ENCODE assay signal across 9 mouse cellular contexts in genomic region chr5:137631591-137631990, GRCm38 (mm10). TPM values are rescaled to one million over a fixed set of nuclear protein-coding genes. Genes with fewer than 3 reads are reported as not detected.
A peak's percentile ranks its signal among the peaks of the same experiment; 100 is the strongest.
DNase-seq lines count a peak whose midpoint lies in the region; ATAC-seq and TF ChIP-seq lines count a peak whose summit lies in the region.
"Had no signal": no experiment of that assay in that cellular context is flagged by ENCODE, and none has a peak within 500 bp of the region (broad histone marks: within the 10 kb centered on the region; RNA-seq: fewer than 3 reads in every experiment).

No protein-coding gene starts in this region.

- peaks cover 36% of the 10 kb centered on the region for H3K36me3 ChIP-seq in heart, embryonic 12.5 days
- peaks cover 33% of the 10 kb centered on the region for H3K36me3 ChIP-seq in embryonic facial prominence, embryonic 15.5 days
- no peaks in the 10 kb centered on the region; the same call in 1 of the 2 replicates for H3K36me3 ChIP-seq in liver, embryonic 14.5 days (replicated peaks; ENCODE audit: control insufficient read depth, insufficient read depth, low read depth)

- peak overlapping the region; percentile 79 for H3K9ac ChIP-seq in heart, embryonic 12.5 days
- H3K9ac ChIP-seq in embryonic facial prominence, embryonic 15.5 days: no peak overlapping the region
- H3K9ac ChIP-seq in liver, embryonic 14.5 days (replicated peaks): no peak overlapping the region

- TF ChIP-seq CTCF in liver, embryonic 14.5 days (IDR thresholded peaks at IDR 0.05; ENCODE audit: low read depth): no peak

- no peaks in the 10 kb centered on the region for H3K27me3 ChIP-seq in heart, embryonic 12.5 days (replicated peaks)
- no peaks in the 10 kb centered on the region for H3K27me3 ChIP-seq in embryonic facial prominence, embryonic 15.5 days
- no peaks in the 10 kb centered on the region for H3K27me3 ChIP-seq in liver, embryonic 14.5 days (ENCODE audit: control insufficient read depth, insufficient read depth, low read length)

- peak overlapping the region; percentile 71; the same call in 1 of the 2 replicates for H3K27ac ChIP-seq in heart, embryonic 12.5 days (ENCODE audit: poor library complexity, severe bottlenecking)
- H3K27ac ChIP-seq in embryonic facial prominence, embryonic 15.5 days (replicated peaks): peak overlapping the region; percentile 92
- H3K27ac ChIP-seq in liver, embryonic 14.5 days: no peak overlapping the region

- no peaks in the 10 kb centered on the region for H3K9me3 ChIP-seq in heart, embryonic 12.5 days (replicated peaks)
- H3K9me3 ChIP-seq in embryonic facial prominence, embryonic 15.5 days (replicated peaks): no peaks in the 10 kb centered on the region
- no peaks in the 10 kb centered on the region for H3K9me3 ChIP-seq in liver, embryonic 14.5 days (ENCODE audit: control insufficient read depth, low read length)

- peaks cover 32% of the 10 kb centered on the region for H3K4me1 ChIP-seq in heart, embryonic 12.5 days (replicated peaks)
- H3K4me1 ChIP-seq in embryonic facial prominence, embryonic 15.5 days: peaks cover 52% of the 10 kb centered on the region
- peaks cover 17 to 30% of the 10 kb centered on the region in 2 experiments for H3K4me1 ChIP-seq in liver, embryonic 14.5 days (replicated peaks; ENCODE audit: control insufficient read depth in 2 of 2, insufficient read depth in 2 of 2, low read length in 1 of 2)

- no peak for TF ChIP-seq EP300 in liver, embryonic 14.5 days (IDR thresholded peaks at IDR 0.05; ENCODE audit: low read depth)

- 46% methylated on average over 4 of the region's 4 CpGs for WGBS in heart, embryonic 12.5 days
- 58% methylated on average over 4 of the region's 4 CpGs for WGBS in embryonic facial prominence, embryonic 15.5 days
- WGBS in liver, embryonic 14.5 days (ENCODE audit: insufficient replicate concordance): 12% methylated on average over 4 of the region's 4 CpGs

- no peak for ATAC-seq in heart, embryonic 12.5 days (ENCODE audit: insufficient number of reproducible peaks, low FRiP score)
- ATAC-seq in embryonic facial prominence, embryonic 15.5 days (ENCODE audit: insufficient number of reproducible peaks, low FRiP score, low TSS enrichment, low read depth): no peak
- ATAC-seq in liver, embryonic 14.5 days (ENCODE audit: insufficient read depth): no peak
- no peak for ATAC-seq in megakaryocyte-erythroid progenitor cell, adult 5-6 weeks (replicated peaks; ENCODE audit: low FRiP score, low TSS enrichment, poor library complexity, severe bottlenecking)
- no peak for ATAC-seq in granulocyte monocyte progenitor cell, adult 5-6 weeks (replicated peaks; ENCODE audit: poor library complexity, severe bottlenecking)

- H3K4me2 ChIP-seq in heart, embryonic 12.5 days: peak overlapping the region; percentile 83
- peak overlapping the region; percentile 91; the same call in 1 of the 2 replicates for H3K4me2 ChIP-seq in embryonic facial prominence, embryonic 15.5 days (replicated peaks)
- H3K4me2 ChIP-seq in liver, embryonic 14.5 days (ENCODE audit: low read depth): peak overlapping the region; percentile 97

- DNase-seq in heart, adult 11 months: no peak
- DNase-seq in CD4-positive helper T cell, adult 2 months (ENCODE audit: low read depth, low spot score): peak; percentile 47
- no peak for DNase-seq in liver, embryonic 14.5 days (ENCODE audit: low read depth in 3 of 3, low spot score in 3 of 3)
- no peak for DNase-seq in embryo, embryonic 10 days (ENCODE audit: low spot score)

- peak overlapping the region; percentile 73; the same call in 1 of the 2 replicates for H3K4me3 ChIP-seq in heart, embryonic 12.5 days
- H3K4me3 ChIP-seq in embryonic facial prominence, embryonic 15.5 days (replicated peaks): 0 out of 2 replicates have a peak overlapping the region, but pooled peaks have one; percentile 6
- H3K4me3 ChIP-seq in liver, embryonic 14.5 days (ENCODE audit: insufficient read depth in 1 of 2, low read depth in 2 of 2, low read length in 2 of 2): peak overlapping the region in 1 of 2 experiments; percentile 36; a peak in 1 of 4 replicates

RNA-seq across cellular contexts. Expression of gene Gm20605, which starts 2.6 kb away (rescaled TPM):
- polyA plus RNA-seq in heart, embryonic 12.5 days (2016; fragmentation: Nextera tagmentation; extraction: Ambion mirVana): 6.9 and 7.1 TPM in 2 replicates
- 12.7 and 13.1 TPM in 2 replicates for polyA plus RNA-seq in embryonic facial prominence, embryonic 15.5 days (2015; fragmentation: Nextera tagmentation; extraction: Ambion mirVana)
- polyA plus RNA-seq in liver, embryonic 14.5 days (2012; rRNA removed): 5.5 and 6.0 TPM in 2 replicates
- polyA plus RNA-seq in liver, embryonic 14.5 days (2014; fragmentation: Nextera tagmentation; extraction: Ambion mirVana): 3.2 and 3.9 TPM in 2 replicates
- 19.5 and 22.4 TPM in 2 replicates for total RNA-seq in megakaryocyte-erythroid progenitor cell, adult 5-6 weeks (2014; fragmentation: Nextera tagmentation)
- 2.8 and 3.1 TPM in 2 replicates for total RNA-seq in megakaryocyte-erythroid progenitor cell, adult 5-6 weeks (2017)
- total RNA-seq in granulocyte monocyte progenitor cell, adult 5-6 weeks (2014; fragmentation: Nextera tagmentation): 13.2 and 16.4 TPM in 2 replicates
- total RNA-seq in granulocyte monocyte progenitor cell, adult 5-6 weeks (2017): 0.62 and 3.6 TPM in 2 replicates

RNA-seq across cellular contexts. Expression of gene Lrch4, which starts 2.7 kb away (rescaled TPM):
- polyA plus RNA-seq in heart, embryonic 12.5 days (2016; fragmentation: Nextera tagmentation; extraction: Ambion mirVana): 24.3 and 27.3 TPM in 2 replicates
- 37.2 and 48.9 TPM in 2 replicates for polyA plus RNA-seq in embryonic facial prominence, embryonic 15.5 days (2015; fragmentation: Nextera tagmentation; extraction: Ambion mirVana)
- 13.9 and 16.1 TPM in 2 replicates for polyA plus RNA-seq in liver, embryonic 14.5 days (2012; rRNA removed)
- 21.7 and 23.6 TPM in 2 replicates for polyA plus RNA-seq in liver, embryonic 14.5 days (2014; fragmentation: Nextera tagmentation; extraction: Ambion mirVana)
- total RNA-seq in megakaryocyte-erythroid progenitor cell, adult 5-6 weeks (2014; fragmentation: Nextera tagmentation): 56.4 and 79.5 TPM in 2 replicates
- 13.9 and 14.7 TPM in 2 replicates for total RNA-seq in megakaryocyte-erythroid progenitor cell, adult 5-6 weeks (2017)
- total RNA-seq in granulocyte monocyte progenitor cell, adult 5-6 weeks (2014; fragmentation: Nextera tagmentation): 57.4 and 73.0 TPM in 2 replicates
- total RNA-seq in granulocyte monocyte progenitor cell, adult 5-6 weeks (2017): 34.6 and 42.2 TPM in 2 replicates

RNA-seq across cellular contexts. Expression of gene Fbxo24, which starts 2.8 kb away (rescaled TPM):
- polyA plus RNA-seq in heart, embryonic 12.5 days (2016; fragmentation: Nextera tagmentation; extraction: Ambion mirVana): 0.15 TPM in 1 of 2 replicates, not detected in the other
- 0.25 and 0.26 TPM in 2 replicates for polyA plus RNA-seq in embryonic facial prominence, embryonic 15.5 days (2015; fragmentation: Nextera tagmentation; extraction: Ambion mirVana)
- polyA plus RNA-seq in liver, embryonic 14.5 days (2012; rRNA removed): 0.02 and 0.04 TPM in 2 replicates
- 0.05 TPM in 1 of 2 replicates, not detected in the other for polyA plus RNA-seq in liver, embryonic 14.5 days (2014; fragmentation: Nextera tagmentation; extraction: Ambion mirVana)
- not detected in 2 replicates for total RNA-seq in megakaryocyte-erythroid progenitor cell, adult 5-6 weeks (2014; fragmentation: Nextera tagmentation)
- not detected in 2 replicates for total RNA-seq in megakaryocyte-erythroid progenitor cell, adult 5-6 weeks (2017)
- not detected in 2 replicates for total RNA-seq in granulocyte monocyte progenitor cell, adult 5-6 weeks (2014; fragmentation: Nextera tagmentation)
- not detected in 2 replicates for total RNA-seq in granulocyte monocyte progenitor cell, adult 5-6 weeks (2017)
- total RNA-seq: common myeloid progenitor, adult 5-6 weeks had no signal

RNA-seq across cellular contexts. Expression of gene Sap25, which starts 9.5 kb away (rescaled TPM):
- 5.2 and 5.3 TPM in 2 replicates for polyA plus RNA-seq in heart, embryonic 12.5 days (2016; fragmentation: Nextera tagmentation; extraction: Ambion mirVana)
- polyA plus RNA-seq in embryonic facial prominence, embryonic 15.5 days (2015; fragmentation: Nextera tagmentation; extraction: Ambion mirVana): 10.1 and 10.2 TPM in 2 replicates
- polyA plus RNA-seq in liver, embryonic 14.5 days (2012; rRNA removed): 12.7 and 13.7 TPM in 2 replicates
- polyA plus RNA-seq in liver, embryonic 14.5 days (2014; fragmentation: Nextera tagmentation; extraction: Ambion mirVana): 2.3 and 2.9 TPM in 2 replicates
- 45.8 and 69.9 TPM in 2 replicates for total RNA-seq in megakaryocyte-erythroid progenitor cell, adult 5-6 weeks (2014; fragmentation: Nextera tagmentation)
- total RNA-seq in megakaryocyte-erythroid progenitor cell, adult 5-6 weeks (2017): 10.0 and 12.9 TPM in 2 replicates
- total RNA-seq in granulocyte monocyte progenitor cell, adult 5-6 weeks (2014; fragmentation: Nextera tagmentation): 32.1 and 55.2 TPM in 2 replicates
- total RNA-seq in granulocyte monocyte progenitor cell, adult 5-6 weeks (2017): 9.7 and 20.8 TPM in 2 replicates

RNA-seq across cellular contexts. Expression of gene Irs3, which starts 13.9 kb away (rescaled TPM):
- 0.20 and 0.21 TPM in 2 replicates for polyA plus RNA-seq in heart, embryonic 12.5 days (2016; fragmentation: Nextera tagmentation; extraction: Ambion mirVana)
- 0.16 and 0.28 TPM in 2 replicates for polyA plus RNA-seq in embryonic facial prominence, embryonic 15.5 days (2015; fragmentation: Nextera tagmentation; extraction: Ambion mirVana)
- polyA plus RNA-seq in liver, embryonic 14.5 days (2012; rRNA removed): 0.02 TPM in 2 replicates
- not detected in 2 replicates for polyA plus RNA-seq in liver, embryonic 14.5 days (2014; fragmentation: Nextera tagmentation; extraction: Ambion mirVana)
- total RNA-seq in megakaryocyte-erythroid progenitor cell, adult 5-6 weeks (2014; fragmentation: Nextera tagmentation): not detected in 2 replicates
- total RNA-seq in megakaryocyte-erythroid progenitor cell, adult 5-6 weeks (2017): 0.80 TPM in 1 of 2 replicates, not detected in the other
- not detected in 2 replicates for total RNA-seq in granulocyte monocyte progenitor cell, adult 5-6 weeks (2014; fragmentation: Nextera tagmentation)
- total RNA-seq in granulocyte monocyte progenitor cell, adult 5-6 weeks (2017): not detected in 2 replicates
- total RNA-seq: common myeloid progenitor, adult 5-6 weeks had no signal
